Mouse (Mus musculus) spleen, postnatal 0 days (tissue): Measurements from ENCODE around the gene Prr12. TPM values are rescaled to one million over a fixed set of nuclear protein-coding genes. Genes with fewer than 3 reads are reported as not detected.

Experiments
- polyA plus RNA-seq: library from polyadenylated mRNA; unstranded; fragments of >200 nt; fragmentation: Nextera tagmentation; extraction: Ambion mirVana; gene quantifications from 2 replicates; pipeline ENCODE4 v1.2.1, GENCODE M21; 2015

Gene Prr12
- 3.9 and 5.0 TPM in 2 replicates for polyA plus RNA-seq

GRCm38 (mm10) chr7:45052862-45053116 lies at the start of gene Prr12:
Prr12 (minus strand) TSS chr7:45052881.

GRCm38 (mm10) chr7:45092048-45092447 lies 39.4 kb upstream of the Prr12 start, which contains the start of gene Rcn3:
Rcn3 (minus strand) TSS chr7:45092221.

DNA sequence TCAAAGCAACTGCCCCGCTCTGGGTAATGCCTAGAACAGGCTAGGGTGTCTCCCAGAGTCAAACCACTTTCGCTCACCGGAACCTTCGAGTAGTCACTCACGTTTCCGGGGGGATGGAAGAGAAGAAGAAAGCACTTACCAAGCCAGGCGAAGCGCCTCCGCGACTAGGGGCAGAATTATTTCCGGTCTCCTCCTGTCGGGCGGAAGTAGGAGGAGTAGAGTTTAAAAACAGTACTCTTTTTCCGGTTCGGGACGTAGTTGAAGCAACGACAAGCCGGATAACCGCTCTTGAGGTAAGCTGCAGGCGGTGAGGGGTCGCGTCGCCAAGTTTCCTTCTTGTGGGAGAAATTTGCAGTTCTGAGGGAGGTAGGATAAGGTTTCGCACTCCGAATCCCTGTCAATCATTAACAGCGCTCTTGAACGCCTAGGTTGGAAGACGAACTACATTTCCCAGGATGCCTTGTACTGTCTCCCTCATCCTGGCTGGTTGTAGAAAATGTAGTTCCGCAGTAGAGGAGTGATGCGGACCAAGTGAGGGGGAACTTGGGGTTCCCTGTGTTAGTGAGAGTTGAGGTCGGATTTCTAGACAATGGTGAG lies 9.7 kb upstream of the Prr12 start, which contains the start of the genes Nosip and Prrg2:
Nosip (plus strand) TSS at position 191 of the 597 bp plus-strand sequence.
Prrg2 (minus strand) TSS at position 439 of the 597 bp plus-strand sequence.

GRCm38 (mm10) chr7:45017242-45018061 lies 35.2 kb downstream of the Prr12 start, which contains the start of gene Rras:
Rras (plus strand) TSS chr7:45017961.

GRCm38 (mm10) chr7:45015957-45016612 lies 36.6 kb downstream of the Prr12 start, which contains the start of gene Scaf1:
Scaf1 (minus strand) TSS chr7:45016363.

DNA sequence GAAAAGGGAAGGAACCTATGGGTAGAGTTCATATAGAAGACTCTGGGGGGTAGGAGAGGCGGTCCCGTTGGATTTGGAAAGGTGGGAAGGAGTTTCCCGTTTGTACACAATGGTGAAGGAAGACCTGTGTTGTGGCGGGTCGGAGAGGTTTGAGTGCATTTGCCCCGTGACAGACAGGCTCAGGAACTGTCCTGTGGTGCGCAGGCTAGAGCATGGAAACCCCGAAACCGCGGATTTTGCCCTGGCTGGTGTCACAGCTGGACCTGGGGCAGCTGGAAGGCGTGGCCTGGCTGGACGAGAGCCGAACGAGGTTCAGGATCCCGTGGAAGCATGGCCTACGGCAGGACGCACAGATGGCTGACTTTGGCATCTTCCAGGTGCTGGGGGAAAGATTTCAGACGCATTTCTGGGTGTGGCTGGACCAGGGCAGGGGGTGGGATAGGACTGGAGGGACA lies 54.2 kb downstream of the Prr12 start, which contains the start of gene Bcl2l12:
Bcl2l12 (minus strand) TSS at position 212 of the 455 bp plus-strand sequence.

GRCm38 (mm10) chr7:44997231-44997939 lies 55.3 kb downstream of the Prr12 start, which contains the start of gene Irf3:
Irf3 (plus strand) TSS chr7:44997648.

DNA sequence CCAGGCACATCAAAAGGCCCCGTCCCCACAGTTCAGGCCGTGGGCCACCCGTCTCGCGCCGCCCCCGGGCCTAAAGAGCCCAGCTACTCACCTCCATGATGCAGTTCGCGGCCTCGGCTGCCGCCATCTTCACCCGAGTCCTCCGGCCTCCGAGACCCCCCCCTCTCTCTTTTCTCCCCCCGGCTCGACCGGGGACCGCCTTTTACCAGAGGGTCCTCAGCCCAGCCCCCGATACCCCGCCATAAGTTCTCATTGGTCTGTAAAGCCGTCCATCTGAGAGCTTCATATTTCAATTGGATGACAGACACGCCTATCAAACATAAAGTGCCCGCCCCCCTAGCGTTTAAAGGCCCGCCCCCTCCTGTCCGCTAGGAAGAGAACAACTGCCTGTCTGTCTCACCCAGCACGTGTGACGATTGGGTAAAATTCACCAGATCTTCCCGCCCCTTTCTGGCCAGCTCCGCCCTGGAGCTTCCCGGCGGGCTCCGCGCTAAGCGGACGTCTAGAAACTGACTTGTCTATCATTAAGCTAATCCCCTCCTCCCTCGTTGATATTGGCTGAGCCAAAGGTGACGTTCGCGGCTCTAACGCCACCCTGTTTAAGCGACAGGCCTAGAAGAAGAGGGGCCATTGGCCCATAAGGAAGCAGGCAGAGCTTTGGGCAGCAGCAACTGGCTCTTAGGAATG lies 66.3 kb downstream of the Prr12 start, which contains the start of gene Prmt1:
Prmt1 (minus strand) TSS at position 377 of the 687 bp plus-strand sequence.

Other genes with a start within 250 kb of the Prr12 start
- 54.6 and 55.9 TPM in 2 replicates for gene Nup62, start 236.8 kb downstream of the Prr12 start, polyA plus RNA-seq
- gene Il4i1, start 236.5 kb downstream of the Prr12 start, polyA plus RNA-seq = 2.1 and 2.3 TPM in 2 replicates
- gene Atf5, start 236.2 kb downstream of the Prr12 start, polyA plus RNA-seq = 2.1 and 2.6 TPM in 2 replicates
- 30.3 and 34.1 TPM in 2 replicates for gene Akt1s1, start 203.9 kb downstream of the Prr12 start, polyA plus RNA-seq
- gene Tbc1d17, start 203.8 kb downstream of the Prr12 start, polyA plus RNA-seq = 34.9 and 39.2 TPM in 2 replicates
- gene Pnkp, start 195.7 kb downstream of the Prr12 start, polyA plus RNA-seq = 44.6 and 51.7 TPM in 2 replicates
- 75.8 and 108 TPM in 2 replicates for gene Ptov1, start 183.1 kb downstream of the Prr12 start, polyA plus RNA-seq
- 39.9 and 44.7 TPM in 2 replicates for gene Med25, start 160.2 kb downstream of the Prr12 start, polyA plus RNA-seq
- 6.4 and 7.7 TPM in 2 replicates for gene Fuz, start 156.8 kb downstream of the Prr12 start, polyA plus RNA-seq
- gene Ap2a1, start 123.4 kb downstream of the Prr12 start, polyA plus RNA-seq = 54.9 and 61.8 TPM in 2 replicates
- 0.17 TPM in 1 of 2 replicates, not detected in the other for gene Tsks, start 109.7 kb downstream of the Prr12 start, polyA plus RNA-seq
- gene Cpt1c, start 78.0 kb downstream of the Prr12 start, polyA plus RNA-seq = 3.7 and 4.5 TPM in 2 replicates
- 215 and 217 TPM in 2 replicates for gene Prmt1, start 66.3 kb downstream of the Prr12 start, polyA plus RNA-seq
- gene Irf3, start 55.2 kb downstream of the Prr12 start, polyA plus RNA-seq = 54.1 and 62.3 TPM in 2 replicates
- gene Bcl2l12, start 54.2 kb downstream of the Prr12 start, polyA plus RNA-seq = 28.5 and 32.0 TPM in 2 replicates
- 15.0 and 17.0 TPM in 2 replicates for gene Scaf1, start 36.5 kb downstream of the Prr12 start, polyA plus RNA-seq
- gene Rras, start 34.9 kb downstream of the Prr12 start, polyA plus RNA-seq = 25.6 and 26.0 TPM in 2 replicates
- 37.2 and 45.0 TPM in 2 replicates for gene Nosip, start 9.5 kb upstream of the Prr12 start, polyA plus RNA-seq
- 10.0 and 12.4 TPM in 2 replicates for gene Prrg2, start 9.8 kb upstream of the Prr12 start, polyA plus RNA-seq
- 80.3 and 93.9 TPM in 2 replicates for gene Rcn3, start 39.3 kb upstream of the Prr12 start, polyA plus RNA-seq
- 59.4 and 86.0 TPM in 2 replicates for gene Fcgrt, start 51.0 kb upstream of the Prr12 start, polyA plus RNA-seq
- gene Rps11, start 71.6 kb upstream of the Prr12 start, polyA plus RNA-seq = 1,257 and 1,307 TPM in 2 replicates
- gene Rpl13a, start 75.9 kb upstream of the Prr12 start, polyA plus RNA-seq = 1,601 and 1,631 TPM in 2 replicates
- 0.35 and 0.44 TPM in 2 replicates for gene Gm45713, start 83.3 kb upstream of the Prr12 start, polyA plus RNA-seq
- gene Flt3l, start 83.6 kb upstream of the Prr12 start, polyA plus RNA-seq = 7.2 and 9.3 TPM in 2 replicates
- 45.1 and 48.9 TPM in 2 replicates for gene Pih1d1, start 101.4 kb upstream of the Prr12 start, polyA plus RNA-seq
- 29.7 and 31.2 TPM in 2 replicates for gene Aldh16a1, start 101.7 kb upstream of the Prr12 start, polyA plus RNA-seq
- not detected in 2 replicates for gene Slc17a7, start 111.1 kb upstream of the Prr12 start, polyA plus RNA-seq
- not detected in 2 replicates for gene Gfy, start 126.7 kb upstream of the Prr12 start, polyA plus RNA-seq
- not detected in 2 replicates for gene Pth2, start 128.1 kb upstream of the Prr12 start, polyA plus RNA-seq
- gene Ccdc155, start 152.0 kb upstream of the Prr12 start, polyA plus RNA-seq = 0.12 and 0.29 TPM in 2 replicates
- 7.5 and 8.4 TPM in 2 replicates for gene Dkkl1, start 159.3 kb upstream of the Prr12 start, polyA plus RNA-seq
- gene Tead2, start 162.9 kb upstream of the Prr12 start, polyA plus RNA-seq = 14.5 and 20.8 TPM in 2 replicates
- gene Cd37, start 186.2 kb upstream of the Prr12 start, polyA plus RNA-seq = 71.1 and 87.7 TPM in 2 replicates
- 0.10 TPM in 1 of 2 replicates, not detected in the other for gene Slc6a16, start 188.2 kb upstream of the Prr12 start, polyA plus RNA-seq
- gene Slc6a21, start 224.6 kb upstream of the Prr12 start, polyA plus RNA-seq = not detected in 2 replicates